Mouse (Mus musculus) lung, embryonic 16.5 days (tissue): ENCODE results near the gene Ddah2. TPM values are rescaled to one million over a fixed set of nuclear protein-coding genes. Genes with fewer than 3 reads are reported as not detected.

Experiments
- ATAC-seq: fragments of 200-750 bp; cut with Nextera tagmentation; 2 replicates; pipeline ENCODE4 v1.8.0; 2017; ENCODE audit warnings: low read depth, mild to moderate bottlenecking, moderate library complexity
- H3K27ac ChIP-seq: fragments of 300-500 bp; sonication (generic); 2 replicates; pipeline ENCODE4 v1.5.1; 2014; ENCODE audit warnings: mild to moderate bottlenecking, control low read depth, low read length
- H3K27me3 ChIP-seq: fragments of 300-500 bp; sonication (generic); 2 replicates; pipeline ENCODE4 v1.6.1; 2014; ENCODE audit warnings: low read depth, low read length, mixed read lengths; ENCODE audit not compliant: control insufficient read depth, insufficient read depth
- H3K36me3 ChIP-seq: fragments of 300-500 bp; sonication (generic); 2 replicates; pipeline ENCODE4 v1.6.1; 2014; ENCODE audit warnings: low read length; ENCODE audit not compliant: control insufficient read depth, insufficient read depth
- H3K4me1 ChIP-seq: fragments of 300-500 bp; sonication (generic); replicated peaks from 2 replicates; pipeline ENCODE4 v1.6.1; 2014; ENCODE audit warnings: low read length, mixed read lengths; ENCODE audit not compliant: control insufficient read depth, insufficient read depth
- H3K4me2 ChIP-seq: fragments of 300-500 bp; sonication (generic); 2 replicates; pipeline ENCODE4 v1.6.1; 2014; ENCODE audit warnings: low read depth, low read length, control low read depth
- H3K4me3 ChIP-seq: fragments of 300-500 bp; sonication (generic); 2 replicates; pipeline ENCODE4 v1.5.1; 2014; ENCODE audit warnings: mild to moderate bottlenecking, low read length, control low read depth
- H3K9ac ChIP-seq: fragments of 300-500 bp; sonication (generic); 2 replicates; pipeline ENCODE4 v1.6.1; 2014; ENCODE audit warnings: low read length, control low read depth
- H3K9me3 ChIP-seq: fragments of 300-500 bp; sonication (generic); 2 replicates; pipeline ENCODE4 v1.6.1; 2016; ENCODE audit warnings: low read length; ENCODE audit not compliant: control insufficient read depth
- WGBS: fragments of 180-500 bp; shearing (Covaris S2); extraction: QIAGEN DNeasy Blood & Tissue Kit; methylation state at CpG from one replicate; pipeline ENCODE4 v1.1.7; 2014; 5-methylcytosine and 5-hydroxymethylcytosine counted together
- polyA plus RNA-seq: library from polyadenylated mRNA; unstranded; fragments of >200 nt; fragmentation: Nextera tagmentation; extraction: Ambion mirVana; gene quantifications from 2 replicates; pipeline ENCODE4 v1.2.1, GENCODE M21; 2015

Gene Ddah2
- polyA plus RNA-seq, 1 experiment from 2014 or later = 309 TPM

DNA sequence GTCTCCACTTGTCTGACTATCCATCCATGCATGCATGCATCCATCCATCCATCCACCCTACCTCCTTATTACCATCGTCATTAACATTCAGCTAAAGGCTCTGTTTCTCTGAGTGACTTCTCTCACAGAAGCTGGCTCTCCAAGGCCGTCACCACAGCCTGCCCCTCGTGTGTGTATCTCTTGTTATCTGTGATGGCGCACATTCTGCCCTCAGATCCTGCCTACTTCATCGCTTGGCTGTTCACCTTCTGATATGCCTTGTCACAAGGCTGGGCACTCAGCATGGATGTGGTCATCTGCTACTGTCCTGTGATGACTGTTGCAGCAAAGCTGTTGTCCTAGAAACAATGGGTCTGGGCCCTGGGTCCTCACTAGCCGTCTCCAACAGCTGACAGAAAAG lies 45.9 kb downstream of the Ddah2 start:
- H3K36me3 ChIP-seq = peaks cover 27% of the 10 kb centered on the region
- H3K4me1 ChIP-seq = no peaks in the 10 kb centered on the region
- 66% methylated on average over 6 of the region's 6 CpGs for WGBS
- H3K27me3 ChIP-seq = no peaks in the 10 kb centered on the region
- H3K4me3 ChIP-seq = no peak overlapping the region
- H3K9me3 ChIP-seq = no peaks in the 10 kb centered on the region
- no peak for ATAC-seq
- no peak overlapping the region for H3K9ac ChIP-seq
- H3K4me2 ChIP-seq = no peak overlapping the region
- H3K27ac ChIP-seq = no peak overlapping the region

GRCm38 (mm10) chr17:35105740-35106389 lies 47.0 kb downstream of the Ddah2 start:
- no peak for ATAC-seq
- Histone ChIP-seq H3K4me3 (no peak overlapping the region), H3K36me3 (peaks cover 23% of the 10 kb centered on the region), H3K9me3 (no peaks in the 10 kb centered on the region), H3K9ac (0 out of 2 replicates have a peak overlapping the region, but pooled peaks have one; percentile 22), H3K4me2 (no peak overlapping the region), H3K4me1 (no peaks in the 10 kb centered on the region), H3K27me3 (no peaks in the 10 kb centered on the region), H3K27ac (no peak overlapping the region)
- 22% methylated on average over 13 of the region's 13 CpGs for WGBS

DNA sequence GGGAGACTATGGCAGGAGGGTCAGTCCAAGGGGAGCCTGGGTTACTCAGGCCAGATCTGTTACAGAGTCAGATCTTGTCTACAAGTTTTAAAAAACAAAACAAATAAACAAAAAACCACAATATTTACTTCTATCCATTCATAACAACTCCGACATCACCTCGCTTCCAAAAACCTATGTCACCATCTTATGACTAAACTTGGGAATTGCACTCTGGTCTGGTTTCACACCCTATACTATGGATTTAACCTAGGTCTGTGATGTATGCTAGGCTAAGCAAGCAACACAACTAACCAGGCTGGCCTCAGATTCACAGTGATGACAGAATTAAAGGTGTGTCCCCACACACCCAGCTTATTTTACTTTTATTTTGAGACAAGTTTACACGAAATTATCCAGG lies 47.7 kb downstream of the Ddah2 start:
- no peaks in the 10 kb centered on the region for H3K9me3 ChIP-seq
- WGBS = 50% methylated on average over 3 of the region's 3 CpGs

GRCm38 (mm10) chr17:35108097-35108496 lies 49.3 kb downstream of the Ddah2 start, which contains the start of gene Ly6g5c:
TSS of gene Ly6g5c (plus strand) at chr17:35108279.
- H3K9ac ChIP-seq = no peak within 1 kb of the TSS
- no peak for ATAC-seq
- 77% methylated on average over 6 of the region's 6 CpGs for WGBS
- H3K4me2 ChIP-seq = no peak within 1 kb of the TSS
- H3K27ac ChIP-seq = no peak within 1 kb of the TSS
- H3K9me3 ChIP-seq = no peaks in the 10 kb centered on the region
- H3K4me3 ChIP-seq = no peak within 1 kb of the TSS
- no peaks in the 10 kb centered on the region for H3K4me1 ChIP-seq
- no peaks in the 10 kb centered on the region for H3K27me3 ChIP-seq
- H3K36me3 ChIP-seq = peaks cover 5% of the 10 kb centered on the region

More for the DNA sequence above, 47.7 kb downstream of the Ddah2 start:
- no peak for ATAC-seq
- H3K4me1 ChIP-seq = no peaks in the 10 kb centered on the region
- no peak overlapping the region for H3K4me2 ChIP-seq
- no peak overlapping the region for H3K27ac ChIP-seq
- H3K9ac ChIP-seq = no peak overlapping the region
- peaks cover 19% of the 10 kb centered on the region for H3K36me3 ChIP-seq
- no peak overlapping the region for H3K4me3 ChIP-seq
- no peaks in the 10 kb centered on the region for H3K27me3 ChIP-seq

Other genes with a start within 250 kb of the Ddah2 start
- 30.7 and 31.2 TPM in 2 replicates for gene Stk19, start 222.1 kb upstream of the Ddah2 start, polyA plus RNA-seq
- gene Dxo, start 222.0 kb upstream of the Ddah2 start, polyA plus RNA-seq = 61.4 and 65.0 TPM in 2 replicates
- gene Skiv2l, start 208.8 kb upstream of the Ddah2 start, polyA plus RNA-seq = 47.8 and 49.9 TPM in 2 replicates
- gene Nelfe, start 208.6 kb upstream of the Ddah2 start, polyA plus RNA-seq = 94.4 and 96.0 TPM in 2 replicates
- gene Cfb, start 196.5 kb upstream of the Ddah2 start, polyA plus RNA-seq = 1.8 and 7.3 TPM in 2 replicates
- gene Zbtb12, start 179.6 kb upstream of the Ddah2 start, polyA plus RNA-seq = 2.3 and 2.5 TPM in 2 replicates
- not detected in 2 replicates for gene Gm20547, start 177.0 kb upstream of the Ddah2 start, polyA plus RNA-seq
- 3.2 and 4.8 TPM in 2 replicates for gene C2, start 160.8 kb upstream of the Ddah2 start, polyA plus RNA-seq
- gene Ehmt2, start 160.6 kb upstream of the Ddah2 start, polyA plus RNA-seq = 58.2 and 62.2 TPM in 2 replicates
- 1.5 and 1.9 TPM in 2 replicates for gene Slc44a4, start 144.6 kb upstream of the Ddah2 start, polyA plus RNA-seq
- gene Neu1, start 127.8 kb upstream of the Ddah2 start, polyA plus RNA-seq = 19.0 and 20.4 TPM in 2 replicates
- 0.10 and 0.19 TPM in 2 replicates for gene Hspa1b, start 99.8 kb upstream of the Ddah2 start, polyA plus RNA-seq
- gene Gm20481, start 89.1 kb upstream of the Ddah2 start, polyA plus RNA-seq = 1.2 TPM in 1 of 2 replicates, not detected in the other
- 4.4 and 4.8 TPM in 2 replicates for gene Hspa1a, start 86.9 kb upstream of the Ddah2 start, polyA plus RNA-seq
- 0.55 and 0.65 TPM in 2 replicates for gene Hspa1l, start 86.3 kb upstream of the Ddah2 start, polyA plus RNA-seq
- gene Lsm2, start 77.2 kb upstream of the Ddah2 start, polyA plus RNA-seq = 178 and 189 TPM in 2 replicates
- 88.0 and 96.2 TPM in 2 replicates for gene Vars, start 58.0 kb upstream of the Ddah2 start, polyA plus RNA-seq
- gene Vwa7, start 42.5 kb upstream of the Ddah2 start, polyA plus RNA-seq = 0.14 and 0.25 TPM in 2 replicates
- gene Sapcd1, start 31.0 kb upstream of the Ddah2 start, polyA plus RNA-seq = 4.3 and 4.6 TPM in 2 replicates
- 4.7 and 4.9 TPM in 2 replicates for gene Msh5, start 12.3 kb upstream of the Ddah2 start, polyA plus RNA-seq
- 298 and 322 TPM in 2 replicates for gene Clic1, start 9.1 kb upstream of the Ddah2 start, polyA plus RNA-seq
- gene Ly6g6c, start 6.4 kb downstream of the Ddah2 start, polyA plus RNA-seq = 0.53 and 0.97 TPM in 2 replicates
- gene Mpig6b, start 7.1 kb downstream of the Ddah2 start, polyA plus RNA-seq = 1.1 and 1.2 TPM in 2 replicates
- gene Ly6g6e, start 17.9 kb downstream of the Ddah2 start, polyA plus RNA-seq = 1.8 and 2.3 TPM in 2 replicates
- 7.0 and 9.0 TPM in 2 replicates for gene Ly6g6d, start 19.0 kb downstream of the Ddah2 start, polyA plus RNA-seq
- 0.31 and 0.79 TPM in 2 replicates for gene Ly6g6f, start 26.6 kb downstream of the Ddah2 start, polyA plus RNA-seq
- gene Abhd16a, start 30.2 kb downstream of the Ddah2 start, polyA plus RNA-seq = 98.3 and 100 TPM in 2 replicates
- gene Ly6g5c, start 49.2 kb downstream of the Ddah2 start, polyA plus RNA-seq = not detected in 2 replicates
- 0.60 and 1.1 TPM in 2 replicates for gene Ly6g5b, start 56.4 kb downstream of the Ddah2 start, polyA plus RNA-seq
- 18.3 and 19.7 TPM in 2 replicates for gene Gpank1, start 62.4 kb downstream of the Ddah2 start, polyA plus RNA-seq
- 242 and 248 TPM in 2 replicates for gene Csnk2b, start 63.0 kb downstream of the Ddah2 start, polyA plus RNA-seq
- 9.7 and 10.4 TPM in 2 replicates for gene D17H6S53E, start 67.3 kb downstream of the Ddah2 start, polyA plus RNA-seq
- 1.4 and 13.6 TPM in 2 replicates for gene Apom, start 73.0 kb downstream of the Ddah2 start, polyA plus RNA-seq
- gene Bag6, start 76.1 kb downstream of the Ddah2 start, polyA plus RNA-seq = 46.3 and 54.9 TPM in 2 replicates
- gene Prrc2a, start 105.9 kb downstream of the Ddah2 start, polyA plus RNA-seq = 151 and 167 TPM in 2 replicates
- gene Aif1, start 117.0 kb downstream of the Ddah2 start, polyA plus RNA-seq = 7.3 and 8.0 TPM in 2 replicates
- gene Lst1, start 129.4 kb downstream of the Ddah2 start, polyA plus RNA-seq = 11.3 and 12.4 TPM in 2 replicates
- gene Ltb, start 135.4 kb downstream of the Ddah2 start, polyA plus RNA-seq = 1.0 and 1.5 TPM in 2 replicates
- gene Tnf, start 143.0 kb downstream of the Ddah2 start, polyA plus RNA-seq = 0.09 and 0.24 TPM in 2 replicates
- gene Lta, start 146.3 kb downstream of the Ddah2 start, polyA plus RNA-seq = 0.30 TPM in 1 of 2 replicates, not detected in the other
- gene Gm16181, start 161.8 kb downstream of the Ddah2 start, polyA plus RNA-seq = 1.2 TPM in 1 of 2 replicates, not detected in the other
- gene Atp6v1g2, start 174.6 kb downstream of the Ddah2 start, polyA plus RNA-seq = 4.9 and 5.9 TPM in 2 replicates
- 10.0 and 11.0 TPM in 2 replicates for gene Nfkbil1, start 176.8 kb downstream of the Ddah2 start, polyA plus RNA-seq
- 437 and 448 TPM in 2 replicates for gene Ddx39b, start 182.7 kb downstream of the Ddah2 start, polyA plus RNA-seq
- 141 and 161 TPM in 2 replicates for gene H2-D1, start 203.7 kb downstream of the Ddah2 start, polyA plus RNA-seq